Mouse (Mus musculus): ENCODE results near the gene Hoxc6.

Hoxc6 gene

DNA sequence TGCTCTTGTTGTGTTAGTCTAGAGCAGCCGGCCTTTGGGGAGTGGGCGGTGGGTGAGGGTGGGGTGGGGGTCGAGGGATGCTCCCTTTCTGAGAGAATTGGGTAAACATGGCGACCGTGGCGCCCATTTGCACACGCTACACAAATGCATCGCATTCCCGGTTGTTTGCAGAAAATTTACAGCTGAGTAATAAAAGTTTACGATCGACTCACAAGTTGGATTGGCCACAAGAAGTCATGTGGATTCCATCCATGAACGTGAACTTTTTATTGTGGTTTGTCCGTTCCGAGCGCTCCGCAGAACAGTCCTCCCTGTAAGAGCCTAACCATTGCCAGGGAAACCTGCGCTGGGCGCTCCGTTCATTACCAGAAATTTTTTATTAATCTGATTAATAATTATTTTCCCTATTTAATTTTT lies at the start of gene Hoxc6:
Gene Hoxc6, plus strand, starts transcription at position 319 of the 417 bp plus-strand sequence.
- no peak for DNase-seq (ENCODE audit: low spot score in 2 of 2)

DNA sequence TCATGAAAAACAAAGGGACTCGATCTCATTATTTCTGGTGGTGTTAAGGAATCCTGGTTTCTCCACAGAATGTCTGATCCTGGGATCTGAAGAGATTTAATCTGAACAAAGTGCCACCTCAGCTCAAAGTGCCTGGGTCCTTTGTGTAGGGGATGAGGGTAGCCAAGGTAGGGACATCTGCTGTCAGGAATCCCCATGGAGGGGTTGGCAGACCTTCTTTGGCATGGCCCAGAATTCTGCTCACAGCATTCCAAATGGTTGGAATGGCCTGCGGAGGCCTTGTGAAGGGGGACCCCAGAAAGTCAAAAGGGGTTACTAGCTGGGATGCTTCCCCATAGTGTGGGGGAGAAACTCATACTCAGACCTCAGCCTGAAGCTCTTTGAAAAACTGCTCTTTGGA lies 49.2 kb upstream of the Hoxc6 start:
- DNase-seq (ENCODE audit: low spot score in 2 of 2) = no peak

DNA sequence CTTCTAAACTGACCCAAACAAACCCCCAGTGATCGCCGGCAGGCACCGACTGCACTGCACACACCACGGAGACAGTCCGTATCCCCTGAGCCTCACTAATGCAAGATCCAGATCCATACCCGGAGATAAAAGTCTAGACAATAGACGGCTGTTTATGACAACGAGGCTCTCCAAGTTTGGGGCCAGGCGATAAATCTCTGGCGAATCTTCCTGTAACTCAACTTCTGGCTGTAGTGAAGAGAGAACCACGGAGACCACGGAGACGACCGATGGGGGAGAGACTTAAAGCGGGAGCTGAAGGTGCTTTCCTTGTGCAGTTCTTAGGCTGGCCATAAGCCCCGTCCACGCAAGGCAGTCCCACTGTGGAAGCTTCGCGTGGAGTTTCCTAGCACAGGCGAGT lies 48.4 kb upstream of the Hoxc6 start:
- no peak for DNase-seq (ENCODE audit: low spot score in 2 of 2)

DNA sequence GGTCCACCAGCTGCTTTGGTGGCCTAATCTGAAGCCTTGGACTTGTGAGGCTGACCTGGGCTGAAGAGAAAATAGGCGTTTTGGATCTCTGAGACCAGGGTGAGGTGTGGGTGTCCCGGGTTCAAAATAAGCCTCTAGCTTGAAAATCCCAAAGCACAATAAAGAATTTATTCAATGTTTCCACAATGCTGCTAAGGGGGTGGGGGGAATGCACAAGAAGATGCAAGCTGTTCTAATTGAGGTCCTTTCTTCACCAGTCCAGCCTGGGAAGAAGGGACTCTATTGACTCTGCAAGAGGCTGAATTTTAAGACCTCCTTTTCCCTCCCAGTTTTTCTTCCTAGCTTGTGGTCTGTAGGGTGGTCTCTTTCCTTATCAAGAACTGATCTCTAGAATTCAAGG lies 47.2 kb upstream of the Hoxc6 start:
- no peak for DNase-seq (ENCODE audit: low spot score in 2 of 2)

DNA sequence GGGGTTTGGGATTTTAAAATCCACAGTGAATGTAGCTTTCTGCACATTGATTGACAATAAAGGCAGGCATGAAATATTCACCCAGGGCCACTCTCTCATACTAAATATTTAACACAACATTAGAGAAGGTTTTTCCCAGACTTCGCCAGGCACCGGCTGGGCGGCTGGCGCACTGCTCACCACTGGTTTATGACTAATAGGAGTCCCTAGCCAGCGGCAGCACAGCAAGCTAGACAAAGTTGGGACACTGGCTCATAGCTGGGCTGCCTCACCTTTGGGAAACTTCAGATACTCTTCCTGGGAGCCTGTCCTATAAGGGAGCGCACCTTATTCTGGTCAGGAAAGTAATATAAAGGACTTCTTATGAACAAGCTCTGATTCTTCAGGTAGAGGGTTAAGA lies 44.5 kb upstream of the Hoxc6 start:
- no peak for DNase-seq (ENCODE audit: low spot score in 2 of 2)

DNA sequence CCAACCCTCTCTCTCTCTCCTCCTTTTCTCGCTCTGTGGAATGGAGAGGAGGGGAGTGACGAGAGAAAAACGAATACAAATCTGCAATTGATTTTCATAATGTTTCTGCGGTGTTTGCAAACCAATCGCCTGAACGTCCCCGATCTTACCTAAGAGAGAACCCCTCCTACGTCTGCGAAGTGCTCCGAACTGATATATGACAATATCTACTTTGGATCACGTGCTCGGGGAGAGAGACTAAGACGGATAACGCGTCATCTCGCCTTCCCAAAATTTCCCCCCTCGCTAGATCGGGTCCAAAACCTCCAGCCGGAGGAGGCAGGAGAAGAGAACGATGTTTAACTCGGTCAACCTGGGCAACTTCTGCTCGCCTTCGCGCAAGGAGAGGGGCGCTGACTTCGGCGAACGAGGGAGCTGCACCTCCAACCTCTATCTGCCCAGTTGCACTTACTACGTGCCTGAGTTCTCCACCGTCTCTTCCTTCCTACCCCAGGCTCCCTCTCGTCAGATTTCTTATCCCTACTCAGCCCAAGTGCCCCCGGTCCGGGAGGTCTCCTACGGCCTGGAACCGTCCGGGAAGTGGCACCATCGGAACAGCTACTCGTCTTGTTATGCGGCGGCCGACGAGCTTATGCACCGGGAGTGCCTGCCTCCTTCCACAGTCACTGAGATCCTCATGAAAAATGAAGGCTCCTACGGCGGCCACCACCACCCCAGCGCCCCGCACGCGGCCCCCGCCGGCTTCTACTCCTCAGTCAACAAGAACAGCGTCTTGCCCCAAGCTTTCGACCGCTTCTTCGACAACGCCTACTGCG lies 43.7 kb upstream of the Hoxc6 start, which contains the start of gene Hoxc11:
Gene Hoxc11, plus strand, starts transcription at position 236 of the 815 bp plus-strand sequence.
- no peak for DNase-seq (ENCODE audit: low spot score in 2 of 2)

DNA sequence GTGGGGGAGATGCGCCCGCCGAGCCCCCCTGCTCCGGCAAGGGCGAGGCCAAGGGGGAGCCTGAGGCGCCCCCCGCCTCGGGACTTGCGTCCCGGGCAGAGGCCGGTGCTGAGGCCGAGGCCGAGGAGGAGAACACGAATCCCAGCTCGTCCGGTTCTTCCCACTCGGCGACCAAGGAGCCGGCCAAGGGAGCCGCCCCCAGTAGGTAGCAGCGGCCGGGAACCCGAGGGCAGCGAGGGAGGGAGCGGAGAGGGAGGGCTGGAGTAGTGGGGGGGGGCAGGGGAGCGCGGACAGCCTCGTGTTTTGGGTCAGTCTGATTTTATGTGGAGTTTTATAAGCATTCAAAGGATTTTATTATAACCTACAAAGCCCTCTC lies 43.1 kb upstream of the Hoxc6 start:
- DNase-seq (ENCODE audit: low spot score in 2 of 2) = no peak

DNA sequence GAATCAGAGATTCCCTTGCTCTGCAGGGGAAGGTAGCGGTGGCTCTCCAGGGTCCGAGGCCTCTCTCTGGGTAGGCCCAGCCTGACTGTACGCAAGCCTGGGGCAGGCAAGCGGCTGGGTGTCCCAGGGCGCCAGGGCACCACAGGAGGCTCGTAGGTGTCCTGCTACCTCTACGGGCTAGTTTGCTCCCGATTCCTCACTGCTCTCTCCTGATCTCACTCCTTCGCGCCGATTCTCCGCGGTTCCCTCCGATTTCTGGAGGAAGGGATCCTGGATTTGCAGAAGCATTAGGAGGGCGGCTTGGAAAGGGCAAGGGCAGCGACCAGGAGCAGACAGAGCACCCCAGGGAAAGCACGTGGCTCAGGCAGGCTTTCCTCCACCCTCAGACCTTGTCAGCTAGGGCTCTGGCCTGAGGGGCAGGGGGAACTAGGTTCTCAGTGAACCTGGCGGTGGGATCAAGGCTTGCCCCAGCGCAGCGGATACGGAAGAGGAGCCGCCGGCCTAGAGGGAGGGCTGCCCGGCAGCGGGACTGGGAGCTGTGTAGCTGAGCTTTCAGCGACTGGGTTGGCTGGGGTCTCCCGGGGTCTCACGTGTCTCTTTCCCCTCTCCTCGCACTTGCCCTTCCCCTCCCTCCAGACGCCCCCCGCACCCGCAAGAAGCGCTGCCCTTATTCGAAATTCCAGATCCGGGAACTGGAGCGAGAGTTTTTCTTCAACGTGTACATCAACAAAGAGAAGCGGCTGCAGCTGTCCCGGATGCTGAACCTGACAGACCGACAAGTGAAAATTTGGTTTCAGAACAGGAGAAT lies 42.0 kb upstream of the Hoxc6 start:
- DNase-seq (ENCODE audit: low spot score in 2 of 2) = no peak

DNA sequence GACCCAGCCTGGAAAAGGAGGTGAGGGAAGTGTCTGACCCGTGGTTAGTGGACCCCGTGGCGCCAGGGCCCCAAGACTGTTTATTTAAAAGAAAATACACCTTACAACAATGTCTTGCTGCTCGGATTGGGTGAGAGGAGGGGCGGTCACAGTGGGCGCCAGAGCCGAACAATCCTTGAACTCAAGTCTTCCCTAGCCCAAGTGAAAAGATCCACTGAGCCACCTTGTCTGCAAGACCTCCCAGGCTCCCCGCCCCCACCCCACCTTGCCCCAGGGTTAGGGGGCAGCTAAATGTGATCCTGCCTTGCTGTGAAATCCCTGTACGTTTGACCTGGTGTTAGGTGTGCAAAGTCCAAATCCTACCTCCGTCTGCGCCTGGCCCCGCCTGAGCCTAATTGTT lies 41.2 kb upstream of the Hoxc6 start:
- no peak for DNase-seq (ENCODE audit: low spot score in 2 of 2)

DNA sequence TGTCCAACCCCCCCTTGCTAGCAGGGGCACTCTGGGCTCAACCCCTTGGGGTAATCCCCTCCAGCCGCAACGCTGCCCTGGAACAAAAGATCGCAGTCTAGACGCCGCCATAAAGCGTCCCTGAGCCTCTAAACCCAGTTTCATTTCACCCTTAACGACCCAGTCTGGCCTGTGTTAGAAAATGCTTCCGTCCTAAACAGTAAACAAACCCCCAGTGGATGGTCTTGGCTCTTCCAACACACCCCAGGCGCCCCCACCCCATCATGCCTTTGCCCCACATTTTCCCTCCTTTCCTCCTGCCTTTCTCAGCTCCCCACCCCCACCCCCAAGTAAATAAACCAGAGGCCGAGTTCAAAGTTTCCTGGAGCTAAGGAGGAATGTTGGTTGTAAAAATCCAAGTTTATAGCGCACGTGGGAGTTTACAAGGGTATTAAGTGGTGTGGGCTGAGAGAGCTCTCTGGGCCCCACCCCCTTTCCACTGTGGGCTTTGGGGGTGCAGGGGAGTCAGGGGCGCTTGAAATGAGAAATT lies 38.3 kb upstream of the Hoxc6 start:
- DNase-seq (ENCODE audit: low spot score in 2 of 2) = no peak

DNA sequence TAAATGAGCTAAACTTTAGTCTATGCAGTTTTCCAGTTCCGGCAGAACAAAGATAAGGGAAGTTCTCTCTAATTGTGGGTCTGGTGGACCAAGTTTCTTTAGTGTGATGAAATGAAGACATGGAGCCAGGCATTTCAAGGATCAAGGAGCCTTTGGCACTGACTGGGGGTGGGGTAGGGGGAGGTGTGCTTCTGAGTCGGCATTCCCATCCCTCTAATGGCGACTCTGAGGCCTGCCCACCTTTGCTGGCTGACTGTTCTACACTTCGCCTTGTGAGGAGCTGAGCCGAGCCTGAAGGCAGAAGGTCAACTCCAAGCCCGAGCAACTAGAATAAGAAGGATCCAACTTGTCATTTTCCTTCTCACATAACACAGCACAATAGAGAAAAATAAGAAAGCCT lies 36.3 kb upstream of the Hoxc6 start:
- no peak for DNase-seq (ENCODE audit: low spot score in 2 of 2)

DNA sequence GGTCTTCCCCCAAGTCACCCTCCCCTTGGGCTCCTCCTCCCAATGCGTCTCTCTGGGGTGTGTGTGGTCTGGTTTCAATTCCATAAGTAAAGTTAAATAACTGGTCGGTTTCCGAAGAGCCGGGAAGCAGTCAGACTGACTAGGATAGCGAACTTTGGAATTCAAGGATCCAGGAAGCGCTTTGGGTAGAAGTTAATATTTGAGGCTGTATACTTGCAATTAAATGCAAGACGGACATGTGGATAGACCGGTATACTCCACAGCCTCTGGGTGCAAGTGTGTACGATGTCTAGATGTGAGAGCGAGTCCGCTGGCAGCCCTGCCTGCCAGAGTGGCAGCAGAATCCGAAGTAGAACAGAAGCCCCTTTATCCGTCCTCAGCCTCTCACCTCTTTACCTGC lies 35.6 kb upstream of the Hoxc6 start:
- DNase-seq (ENCODE audit: low spot score in 2 of 2) = no peak

DNA sequence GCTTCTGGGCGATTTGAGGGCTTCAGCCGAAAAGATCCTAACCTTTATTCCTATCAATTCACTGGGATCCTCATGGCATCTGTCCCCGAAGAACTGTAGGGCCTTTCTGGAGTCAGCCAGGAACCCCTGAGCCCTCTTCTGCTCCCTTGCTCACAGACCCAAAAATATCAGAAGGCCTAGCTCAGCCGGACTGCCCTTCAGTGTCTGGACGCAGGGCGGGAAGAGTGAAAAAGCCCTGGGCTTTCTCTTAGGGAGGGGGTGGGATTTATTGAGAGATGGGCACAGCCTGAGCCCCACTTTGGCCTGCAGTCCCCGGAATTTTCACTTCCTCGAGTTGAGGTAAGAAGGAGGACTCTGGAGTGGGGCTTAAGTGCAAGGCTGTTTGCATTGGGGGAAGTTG lies 34.8 kb upstream of the Hoxc6 start:
- no peak for DNase-seq (ENCODE audit: low spot score in 2 of 2)

DNA sequence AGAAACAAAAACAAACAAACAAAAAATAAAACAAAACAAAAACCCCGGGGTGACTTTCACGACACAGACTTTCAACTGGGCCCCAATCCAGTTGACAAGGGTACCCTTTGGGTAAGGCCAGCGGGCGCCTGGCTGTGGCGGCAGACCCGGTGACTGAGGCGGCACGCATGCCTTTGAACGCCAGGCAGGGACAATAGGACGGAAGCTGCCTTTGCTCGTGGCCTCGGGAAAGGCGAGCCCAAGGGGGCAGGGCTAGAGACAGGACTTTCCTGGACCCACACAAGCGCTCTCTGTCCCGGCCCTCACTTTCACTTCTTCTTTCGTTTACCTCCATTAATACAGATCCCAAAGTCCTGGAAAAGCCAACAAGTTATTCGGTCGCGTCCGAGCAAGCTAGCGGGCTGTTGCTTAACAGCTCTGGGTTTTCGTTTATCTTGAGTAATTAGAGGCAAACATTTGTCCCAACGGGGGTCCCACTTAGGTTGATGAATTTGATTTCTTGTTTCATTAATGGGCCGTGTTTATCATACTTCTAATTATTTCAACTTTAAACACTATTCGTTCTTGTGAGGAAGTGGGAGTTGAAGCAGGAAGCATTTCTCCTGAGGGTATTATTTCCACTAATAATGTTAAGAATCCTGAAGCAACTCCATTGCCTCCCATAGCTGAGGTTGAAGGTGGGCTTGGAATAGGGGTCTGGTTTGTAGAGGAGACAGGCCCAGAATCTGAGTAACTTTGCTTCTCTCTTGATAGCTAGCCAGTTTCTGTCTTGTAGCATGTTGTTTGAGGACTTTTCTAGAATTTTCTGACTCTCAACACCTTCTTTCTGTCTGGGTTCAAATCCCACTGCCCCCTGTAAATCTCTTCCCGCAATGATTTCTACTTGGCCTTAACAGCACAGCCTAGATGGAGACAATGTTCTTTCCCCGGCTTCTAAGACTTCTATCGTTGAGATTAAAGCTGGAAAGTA lies 34.1 kb upstream of the Hoxc6 start:
- DNase-seq (ENCODE audit: low spot score in 2 of 2) = no peak

DNA sequence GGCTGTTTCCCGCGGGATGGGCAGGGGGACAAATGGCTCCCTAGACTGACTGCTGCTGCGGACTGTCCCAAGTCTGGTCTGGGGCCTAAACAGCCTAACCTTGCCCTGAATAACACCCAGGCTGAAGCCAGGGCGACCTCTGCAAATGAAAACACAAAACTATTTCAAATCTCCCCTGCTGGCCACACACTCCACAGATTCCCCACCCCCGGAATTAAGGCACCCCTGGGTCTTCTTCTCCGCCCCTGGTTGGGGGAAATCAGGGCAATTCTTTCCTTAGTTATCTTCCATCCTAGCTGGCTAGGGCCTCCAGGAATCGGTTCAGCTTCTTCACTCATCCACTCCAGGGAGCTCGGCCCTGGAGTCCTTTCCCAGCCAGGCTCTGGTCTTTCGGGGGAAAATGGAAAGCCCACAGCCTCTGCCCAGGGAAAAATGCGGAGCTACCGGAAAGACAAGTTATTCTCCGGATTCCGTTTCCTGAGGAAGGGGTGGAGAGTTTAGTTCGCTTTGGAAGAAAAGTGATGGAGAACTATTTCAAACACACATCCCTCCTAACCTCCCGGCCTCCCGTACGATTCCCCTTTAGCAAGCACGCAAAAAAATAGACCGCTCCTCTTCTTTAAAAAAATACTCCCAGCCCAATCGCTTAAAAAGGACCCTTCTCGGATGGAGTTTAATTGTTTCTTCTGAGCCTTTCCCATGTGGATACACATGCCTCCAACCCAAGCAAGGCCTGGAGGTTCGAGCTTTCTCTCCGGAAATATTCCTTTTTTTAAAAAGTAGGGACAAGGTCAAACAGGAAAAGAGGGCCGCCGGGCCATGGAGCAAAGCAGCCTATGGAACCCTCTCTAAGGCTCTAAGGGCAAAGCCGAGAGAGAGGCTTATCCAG lies 32.8 kb upstream of the Hoxc6 start:
- DNase-seq (ENCODE audit: low spot score in 2 of 2) = no peak

DNA sequence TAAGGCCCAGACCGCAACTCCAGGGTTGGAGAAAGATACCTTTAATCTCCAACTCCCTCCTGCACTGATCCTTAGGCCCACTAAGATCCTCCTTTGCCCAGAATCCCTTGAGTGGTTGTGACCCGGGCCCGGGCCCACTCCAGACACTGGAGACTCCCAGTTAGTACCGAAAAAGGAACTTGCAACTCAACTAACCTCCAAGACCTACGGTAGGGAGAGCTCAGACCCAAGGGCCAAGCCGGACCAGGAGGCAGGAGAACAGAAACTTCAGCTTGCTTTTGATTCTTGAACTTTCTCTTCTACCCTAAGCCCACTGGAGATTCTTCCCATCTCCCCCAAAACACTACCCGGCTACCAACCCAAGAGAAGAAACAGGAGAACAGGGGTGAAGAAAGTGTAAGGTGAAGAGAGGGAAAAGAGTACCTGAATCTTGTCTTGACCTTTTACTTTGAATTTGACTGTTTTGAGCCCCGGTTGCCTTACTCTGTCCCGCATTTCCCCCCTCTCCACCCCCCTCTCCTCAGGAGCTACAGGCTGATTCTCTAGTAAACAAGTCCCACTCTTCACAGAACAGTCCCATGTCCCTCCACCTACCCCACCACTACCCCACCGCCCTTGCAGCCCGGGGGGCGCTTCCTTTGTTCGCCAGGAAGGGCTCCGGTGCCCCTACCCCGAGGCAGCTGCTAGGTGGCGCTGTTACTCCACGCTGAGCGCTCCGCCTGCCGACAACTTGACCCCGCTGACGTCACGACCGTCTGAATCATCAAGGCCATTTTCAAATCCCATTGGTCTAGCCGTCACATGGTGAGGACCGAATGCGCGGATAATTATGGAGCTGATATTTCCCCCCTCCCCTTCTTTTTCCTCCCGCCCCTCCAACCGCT lies 31.9 kb upstream of the Hoxc6 start:
- DNase-seq (ENCODE audit: low spot score in 2 of 2) = peak; percentile 63 to 90

DNA sequence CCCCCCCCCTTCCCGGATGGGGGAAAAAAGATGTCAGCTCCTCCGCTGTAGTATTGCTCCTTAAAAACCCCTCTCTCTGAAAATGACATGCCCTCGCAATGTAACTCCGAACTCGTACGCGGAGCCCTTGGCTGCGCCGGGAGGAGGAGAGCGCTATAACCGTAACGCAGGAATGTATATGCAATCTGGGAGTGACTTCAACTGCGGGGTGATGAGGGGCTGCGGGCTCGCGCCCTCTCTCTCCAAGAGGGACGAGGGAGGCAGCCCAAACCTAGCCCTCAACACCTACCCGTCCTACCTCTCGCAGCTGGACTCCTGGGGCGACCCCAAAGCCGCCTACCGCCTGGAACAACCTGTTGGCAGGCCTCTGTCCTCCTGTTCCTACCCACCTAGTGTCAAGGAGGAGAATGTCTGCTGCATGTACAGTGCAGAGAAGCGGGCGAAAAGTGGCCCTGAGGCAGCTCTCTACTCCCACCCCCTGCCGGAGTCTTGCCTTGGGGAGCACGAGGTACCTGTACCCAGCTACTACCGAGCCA lies 31.2 kb upstream of the Hoxc6 start, which contains the start of gene Hoxc10:
Gene Hoxc10, plus strand, starts transcription at position 21 of the 536 bp plus-strand sequence.
- DNase-seq (ENCODE audit: low spot score in 2 of 2) = no peak

DNA sequence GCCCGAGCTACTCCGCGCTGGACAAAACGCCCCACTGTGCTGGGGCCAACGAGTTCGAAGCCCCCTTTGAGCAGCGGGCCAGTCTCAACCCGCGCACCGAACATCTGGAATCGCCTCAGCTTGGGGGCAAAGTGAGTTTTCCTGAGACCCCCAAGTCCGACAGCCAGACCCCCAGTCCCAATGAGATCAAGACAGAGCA lies 30.8 kb upstream of the Hoxc6 start, which contains the start of gene Hoxc5:
Gene Hoxc5, plus strand, starts transcription at position 132 of the 199 bp plus-strand sequence.
- DNase-seq (ENCODE audit: low spot score in 2 of 2) = no peak

All from urinary bladder, postnatal 36 days (tissue).